Mouse (Mus musculus) hindbrain, embryonic 13.5 days (tissue): ENCODE results near the gene Triml2. TPM values are rescaled to one million over a fixed set of nuclear protein-coding genes. Genes with fewer than 3 reads are reported as not detected.

Source experiments
- ATAC-seq: fragments of 200-750 bp; cut with Nextera tagmentation; 2 replicates; pipeline ENCODE4 v1.8.0; 2017; ENCODE audit warnings: moderate TSS enrichment; ENCODE audit not compliant: low FRiP score
- H3K27ac ChIP-seq: fragments of 300-500 bp; sonication (generic); 2 replicates; pipeline ENCODE4 v1.5.1; 2015; ENCODE audit warnings: inconsistent platforms, mild to moderate bottlenecking, moderate library complexity
- H3K27me3 ChIP-seq: fragments of 300-500 bp; sonication (generic); 2 replicates; pipeline ENCODE4 v1.6.1; 2015; ENCODE audit warnings: mild to moderate bottlenecking, inconsistent platforms
- H3K36me3 ChIP-seq: fragments of 300-500 bp; sonication (generic); 2 replicates; pipeline ENCODE4 v1.6.1; 2015; ENCODE audit warnings: mild to moderate bottlenecking, inconsistent platforms
- H3K4me1 ChIP-seq: fragments of 300-500 bp; sonication (generic); replicated peaks from 2 replicates; pipeline ENCODE4 v1.6.1; 2015; ENCODE audit warnings: inconsistent platforms
- H3K4me2 ChIP-seq: fragments of 300-500 bp; sonication (generic); 2 replicates; pipeline ENCODE4 v1.6.1; 2015; ENCODE audit warnings: inconsistent platforms, mild to moderate bottlenecking, moderate library complexity
- H3K4me3 ChIP-seq: fragments of 300-500 bp; sonication (generic); 2 replicates; pipeline ENCODE4 v1.5.1; 2015; ENCODE audit warnings: mild to moderate bottlenecking, inconsistent platforms
- H3K9ac ChIP-seq: fragments of 300-500 bp; sonication (generic); 2 replicates; pipeline ENCODE4 v1.6.1; 2015; ENCODE audit warnings: mild to moderate bottlenecking, inconsistent platforms
- H3K9me3 ChIP-seq: fragments of 300-500 bp; sonication (generic); 2 replicates; pipeline ENCODE4 v1.6.1; 2016; ENCODE audit warnings: inconsistent platforms
- WGBS: fragments of 180-500 bp; shearing (Covaris S2); methylation state at CpG from one replicate; pipeline ENCODE4 v1.1.7; 2015; 5-methylcytosine and 5-hydroxymethylcytosine counted together
- polyA plus RNA-seq: library from polyadenylated mRNA; unstranded; fragments of >200 nt; fragmentation: Nextera tagmentation; extraction: Ambion mirVana; gene quantifications from 2 replicates; pipeline ENCODE4 v1.2.1, GENCODE M21; 2015

Gene Triml2
- not detected in 2 replicates for polyA plus RNA-seq

DNA sequence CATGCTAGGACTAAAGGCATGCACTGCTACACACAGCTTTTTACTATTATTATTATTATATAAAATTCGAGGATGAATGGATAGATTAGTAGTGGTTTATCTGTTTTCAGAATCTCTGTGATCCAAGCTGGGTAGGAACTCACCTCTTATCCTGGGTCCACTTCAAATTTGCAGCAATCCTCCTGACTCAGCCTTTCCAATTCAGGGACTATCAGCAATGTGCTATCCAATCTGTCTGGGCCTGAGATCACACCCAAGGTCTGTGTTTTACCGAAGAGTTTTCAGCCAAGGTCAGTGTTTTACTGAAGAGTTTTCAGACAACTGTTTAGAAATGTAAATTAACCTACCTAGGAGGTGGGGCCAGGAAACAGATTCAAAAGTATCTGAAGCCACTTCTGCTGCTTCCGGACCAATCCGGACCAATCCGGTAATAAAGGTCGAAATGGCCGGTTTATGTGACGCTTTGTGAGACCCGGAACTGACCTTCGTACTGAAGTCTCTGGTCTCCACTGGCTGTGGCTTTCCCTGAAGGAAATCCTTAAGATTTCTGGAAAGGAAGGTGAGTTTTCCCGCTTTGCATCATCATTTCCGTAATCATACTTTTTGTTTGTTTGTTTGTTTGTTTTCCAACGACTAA is at the start of gene Triml2:
TSS of gene Triml2 (plus strand) at position 488 of the 637 bp plus-strand sequence.
- ATAC-seq, result no peak
- H3K27ac ChIP-seq, result no peak within 1 kb of the TSS
- H3K4me2 ChIP-seq, result no peak within 1 kb of the TSS
- H3K4me1 ChIP-seq, result no peaks in the 10 kb centered on the region
- no peak within 1 kb of the TSS for H3K4me3 ChIP-seq
- 96% methylated on average over 13 of the region's 13 CpGs for whole genome bisulfite sequencing
- no peaks in the 10 kb centered on the region for H3K36me3 ChIP-seq
- no peak within 1 kb of the TSS for H3K9ac ChIP-seq
- H3K27me3 ChIP-seq, result no peaks in the 10 kb centered on the region
- no peaks in the 10 kb centered on the region for H3K9me3 ChIP-seq

GRCm38 (mm10) chr8:43141386-43141785 is 39.0 kb upstream of the Triml2 start, which contains the start of gene Triml1:
Gene Triml1, minus strand, starts transcription at chr8:43141486.
- WGBS, result 92% methylated on average over 2 of the region's 2 CpGs
- H3K9ac ChIP-seq, result no peak within 1 kb of the TSS
- H3K27me3 ChIP-seq, result no peaks in the 10 kb centered on the region
- no peak within 1 kb of the TSS for H3K4me3 ChIP-seq
- no peak for ATAC-seq
- no peaks in the 10 kb centered on the region for H3K4me1 ChIP-seq
- H3K9me3 ChIP-seq, result no peaks in the 10 kb centered on the region
- no peaks in the 10 kb centered on the region for H3K36me3 ChIP-seq
- H3K27ac ChIP-seq, result no peak within 1 kb of the TSS
- no peak within 1 kb of the TSS for H3K4me2 ChIP-seq

GRCm38 (mm10) chr8:43149307-43149706 is 31.0 kb upstream of the Triml2 start:
- no peaks in the 10 kb centered on the region for H3K4me1 ChIP-seq
- no peak overlapping the region for H3K4me2 ChIP-seq
- H3K27ac ChIP-seq, result no peak overlapping the region
- 85% methylated on average over 9 of the region's 9 CpGs for WGBS
- no peaks in the 10 kb centered on the region for H3K27me3 ChIP-seq
- no peak overlapping the region for H3K4me3 ChIP-seq
- no peaks in the 10 kb centered on the region for H3K9me3 ChIP-seq
- H3K9ac ChIP-seq, result no peak overlapping the region
- no peak for ATAC-seq
- no peaks in the 10 kb centered on the region for H3K36me3 ChIP-seq

DNA sequence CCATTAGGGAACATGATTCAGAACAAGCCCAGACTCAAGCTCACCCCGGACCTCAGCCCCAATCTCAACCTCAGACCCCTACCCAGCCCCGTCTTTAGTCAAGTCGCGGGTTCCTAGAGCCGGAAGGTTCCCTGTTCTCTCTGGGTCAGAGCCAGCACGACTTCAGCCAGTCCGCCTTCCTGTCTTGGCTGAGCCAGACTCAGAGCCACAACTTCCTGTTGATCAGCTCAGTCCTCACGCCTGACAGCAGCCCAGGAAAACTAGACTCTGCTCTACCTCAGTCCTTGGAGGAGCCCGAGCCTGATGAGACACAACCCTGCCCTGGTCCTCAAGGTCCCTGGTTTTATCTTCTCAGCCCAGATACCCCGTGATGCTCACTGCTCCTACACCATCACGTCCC is 17.1 kb upstream of the Triml2 start:
- Histone ChIP-seq H3K27me3 (no peaks in the 10 kb centered on the region), H3K4me3 (no peak overlapping the region), H3K36me3 (no peaks in the 10 kb centered on the region), H3K9me3 (no peaks in the 10 kb centered on the region), H3K4me1 (no peaks in the 10 kb centered on the region), H3K4me2 (no peak overlapping the region), H3K27ac (no peak overlapping the region), H3K9ac (no peak overlapping the region)
- 85% methylated on average over 11 of the region's 11 CpGs for WGBS
- no peak for ATAC-seq

GRCm38 (mm10) chr8:43164453-43164852 is 15.9 kb upstream of the Triml2 start:
- WGBS, result 81% methylated on average over 3 of the region's 3 CpGs
- no peaks in the 10 kb centered on the region for H3K36me3 ChIP-seq
- no peak overlapping the region for H3K4me3 ChIP-seq
- no peaks in the 10 kb centered on the region for H3K9me3 ChIP-seq
- H3K4me1 ChIP-seq, result no peaks in the 10 kb centered on the region
- H3K27me3 ChIP-seq, result no peaks in the 10 kb centered on the region
- H3K4me2 ChIP-seq, result no peak overlapping the region
- ATAC-seq, result no peak
- no peak overlapping the region for H3K9ac ChIP-seq
- H3K27ac ChIP-seq, result no peak overlapping the region

DNA sequence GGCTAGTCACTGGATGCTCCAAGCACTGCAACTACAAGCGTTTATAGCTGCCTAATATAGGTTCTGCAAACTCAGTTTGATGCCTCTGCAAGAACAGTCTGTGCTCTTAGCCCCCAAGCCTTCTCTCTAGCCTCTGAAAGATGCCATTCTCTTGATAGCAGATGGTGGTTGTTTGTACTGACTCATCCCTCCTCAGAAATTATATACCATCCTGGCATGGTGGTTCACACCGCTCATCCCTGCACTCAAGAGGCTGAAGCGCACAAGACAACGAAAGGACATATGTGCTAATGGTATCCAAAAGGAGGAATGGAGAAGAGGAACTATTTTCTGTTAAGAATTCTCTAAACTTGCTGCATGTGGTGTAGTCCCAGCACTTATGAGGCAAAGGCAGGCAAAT is 12.3 kb upstream of the Triml2 start:
- WGBS, result 91% methylated on average over 4 of the region's 4 CpGs
- H3K4me1 ChIP-seq, result no peaks in the 10 kb centered on the region
- H3K27me3 ChIP-seq, result no peaks in the 10 kb centered on the region
- ATAC-seq, result no peak
- no peaks in the 10 kb centered on the region for H3K36me3 ChIP-seq
- H3K27ac ChIP-seq, result no peak overlapping the region
- peaks cover under 1% of the 10 kb centered on the region; the same call in 1 of the 2 replicates for H3K9me3 ChIP-seq
- H3K4me2 ChIP-seq, result no peak overlapping the region
- H3K9ac ChIP-seq, result no peak overlapping the region
- H3K4me3 ChIP-seq, result no peak overlapping the region

GRCm38 (mm10) chr8:43169249-43169755 is 11.0 kb upstream of the Triml2 start:
- 93% methylated on average over 6 of the region's 6 CpGs for WGBS
- H3K9me3 ChIP-seq, result peaks cover 3% of the 10 kb centered on the region; the same call in 1 of the 2 replicates
- H3K27me3 ChIP-seq, result no peaks in the 10 kb centered on the region
- H3K27ac ChIP-seq, result no peak overlapping the region
- H3K4me3 ChIP-seq, result no peak overlapping the region
- no peaks in the 10 kb centered on the region for H3K36me3 ChIP-seq
- ATAC-seq, result no peak
- no peak overlapping the region for H3K9ac ChIP-seq
- H3K4me1 ChIP-seq, result no peaks in the 10 kb centered on the region
- no peak overlapping the region for H3K4me2 ChIP-seq

GRCm38 (mm10) chr8:43176766-43177486 is 3.4 kb upstream of the Triml2 start:
- no peaks in the 10 kb centered on the region for H3K36me3 ChIP-seq
- H3K4me3 ChIP-seq, result no peak overlapping the region
- peaks cover 3% of the 10 kb centered on the region; the same call in 1 of the 2 replicates for H3K9me3 ChIP-seq
- no peak overlapping the region for H3K4me2 ChIP-seq
- ATAC-seq, result no peak
- no peak overlapping the region for H3K9ac ChIP-seq
- WGBS, result 93% methylated on average over 6 of the region's 6 CpGs
- H3K4me1 ChIP-seq, result no peaks in the 10 kb centered on the region
- H3K27ac ChIP-seq, result no peak overlapping the region
- no peaks in the 10 kb centered on the region for H3K27me3 ChIP-seq

GRCm38 (mm10) chr8:43178263-43178662 is 2.1 kb upstream of the Triml2 start:
- WGBS, result 44% methylated on average over 3 of the region's 3 CpGs

GRCm38 (mm10) chr8:43179189-43179588 is 1.2 kb upstream of the Triml2 start:
- Histone ChIP-seq H3K27ac (no peak overlapping the region), H3K27me3 (no peaks in the 10 kb centered on the region), H3K4me3 (no peak overlapping the region), H3K9me3 (no peaks in the 10 kb centered on the region), H3K9ac (no peak overlapping the region), H3K36me3 (no peaks in the 10 kb centered on the region), H3K4me2 (no peak overlapping the region), H3K4me1 (no peaks in the 10 kb centered on the region)
- ATAC-seq, result no peak
- WGBS, result 68% methylated on average over 4 of the region's 4 CpGs

More at GRCm38 (mm10) chr8:43178263-43178662, 2.1 kb upstream of the Triml2 start:
- no peaks in the 10 kb centered on the region for H3K4me1 ChIP-seq
- no peaks in the 10 kb centered on the region for H3K36me3 ChIP-seq
- no peak overlapping the region for H3K4me3 ChIP-seq
- H3K27ac ChIP-seq, result no peak overlapping the region
- H3K9ac ChIP-seq, result no peak overlapping the region
- ATAC-seq, result no peak
- no peak overlapping the region for H3K4me2 ChIP-seq
- no peaks in the 10 kb centered on the region for H3K27me3 ChIP-seq
- H3K9me3 ChIP-seq, result peaks cover under 1% of the 10 kb centered on the region; the same call in 1 of the 2 replicates

- H3K4me1 ChIP-seq, result no peaks in the 10 kb centered on the region
- no peaks in the 10 kb centered on the region for H3K9me3 ChIP-seq
- H3K36me3 ChIP-seq, result no peaks in the 10 kb centered on the region
- WGBS, result 92% methylated on average over 2 of the region's 2 CpGs
- no peak overlapping the region for H3K9ac ChIP-seq
- H3K27me3 ChIP-seq, result no peaks in the 10 kb centered on the region
- no peak for ATAC-seq
- no peak overlapping the region for H3K4me3 ChIP-seq
- no peak overlapping the region for H3K27ac ChIP-seq
- H3K4me2 ChIP-seq, result no peak overlapping the region
Observed at GRCm38 (mm10) chr8:43182281-43182680, 1.9 kb downstream of the Triml2 start.

- Histone ChIP-seq H3K27me3 (no peaks in the 10 kb centered on the region), H3K27ac (no peak overlapping the region), H3K36me3 (no peaks in the 10 kb centered on the region), H3K9ac (no peak overlapping the region), H3K9me3 (no peaks in the 10 kb centered on the region), H3K4me1 (no peaks in the 10 kb centered on the region), H3K4me3 (no peak overlapping the region), H3K4me2 (no peak overlapping the region)
- no peak for ATAC-seq
Observed at GRCm38 (mm10) chr8:43215554-43215953, 35.2 kb downstream of the Triml2 start.
